Mouse (Mus musculus): ENCODE results near the gene Topaz1. TPM values are rescaled to one million over a fixed set of nuclear protein-coding genes. Genes with fewer than 3 reads are reported as not detected.
"Not testable (repeated sequence)": the region's sequence is repeated elsewhere in the genome, so short reads cannot be mapped to it uniquely, and the experiment has no call there.

The Topaz1 gene
- polyA plus RNA-seq, 1 experiment from 2014 or later, result not detected

DNA sequence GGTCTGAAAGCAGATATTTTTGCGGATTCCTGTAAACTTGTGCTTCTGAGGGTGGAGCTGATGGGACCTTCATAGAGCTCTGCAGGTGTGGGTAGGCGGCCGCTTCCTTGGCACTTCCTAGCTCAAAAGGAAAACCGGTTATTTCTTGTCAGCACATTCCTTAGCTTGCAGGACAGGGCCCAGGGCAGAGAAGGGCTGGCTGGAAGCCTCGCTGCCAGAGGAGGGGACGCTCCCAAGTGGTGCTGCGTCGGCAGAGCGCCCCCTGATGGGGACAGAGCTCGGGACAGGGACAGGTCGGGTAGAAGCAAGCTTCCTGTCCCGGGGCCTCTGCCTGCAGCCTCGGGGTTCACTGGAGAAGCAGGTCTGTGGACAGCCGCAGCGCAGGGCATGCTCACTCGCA is 90.5 kb downstream of the Topaz1 start:
- ChIA-PET CTCF (interaction anchor here (1.2 kb wide), 1 partner anchor 13 kb away, joined by 3 read pairs; no protein-coding TSS in a partner anchor), POLR2A (interaction anchor here (0.6 kb wide), 1 partner anchor 14 kb away, joined by 4 read pairs; no protein-coding TSS in a partner anchor)
- TF ChIP-seq CTCF (IDR thresholded peaks at IDR 0.05), result no peak
- no peak for DNase-seq (ENCODE audit: low read depth, low spot score)
- H3K27me3 ChIP-seq, result no peaks in the 10 kb centered on the region
- ATAC-seq, result no peak
- in situ Hi-C loops (cut with MboI; ENCODE audit: low pct_unique_long_range_greater_than_20kb), result no loop called here

DNA sequence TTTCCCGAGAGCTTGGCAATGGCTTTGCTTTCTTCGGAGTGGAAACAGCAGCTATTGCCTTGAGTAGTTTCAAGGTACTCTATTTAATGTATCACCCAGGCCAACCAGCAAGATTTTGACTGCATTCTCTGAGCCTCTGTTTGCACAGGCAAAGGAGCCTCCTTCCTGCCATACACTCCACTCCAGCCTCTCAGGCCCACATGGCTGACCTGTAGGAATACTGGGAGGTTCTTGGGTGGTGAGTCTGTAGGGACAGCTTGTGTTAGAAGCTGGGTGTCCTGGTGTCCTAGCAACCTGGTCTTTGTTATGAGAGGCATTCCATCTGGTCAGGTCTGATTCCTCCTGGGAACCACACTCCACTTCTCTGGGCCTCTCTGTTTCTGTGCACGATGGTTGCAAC is 96.6 kb downstream of the Topaz1 start, which contains the start of gene Gm35549:
Gm35549 (minus strand) TSS at position 276 of the 400 bp plus-strand sequence.
- no peak for TF ChIP-seq CTCF (IDR thresholded peaks at IDR 0.05)
- ChIA-PET CTCF (interaction anchor here (1.2 to 1.3 kb wide), 2 partner anchors 22 to 28 kb away, joined by 3 to 4 read pairs; no protein-coding TSS in a partner anchor), POLR2A (no interaction called here)
- DNase-seq (ENCODE audit: low read depth, low spot score), result no peak
- H3K27me3 ChIP-seq, result no peaks in the 10 kb centered on the region
- no peak for ATAC-seq
- in situ Hi-C loops (cut with MboI; ENCODE audit: low pct_unique_long_range_greater_than_20kb), result no loop called here

DNA sequence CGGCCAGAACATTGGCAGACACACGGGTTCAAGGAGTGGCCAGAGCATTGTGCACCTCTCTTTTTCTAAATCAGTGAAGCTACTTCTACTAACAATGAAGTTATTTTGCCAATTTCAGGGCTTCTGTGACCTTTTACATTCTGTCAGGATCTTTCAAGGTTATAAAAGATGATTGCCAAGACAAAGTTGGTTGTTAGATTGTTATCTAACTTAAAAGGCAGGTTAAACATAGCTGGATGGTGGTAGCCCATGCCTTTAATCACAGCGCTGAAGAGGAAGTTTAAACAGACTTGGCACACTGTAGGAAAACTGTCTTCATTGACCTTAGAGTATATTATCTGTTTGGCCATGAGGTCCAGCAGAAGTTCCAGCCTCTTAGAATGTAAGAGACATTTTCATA is 98.5 kb downstream of the Topaz1 start:
- DNase-seq (ENCODE audit: low read depth, low spot score) (no peak), ATAC-seq (no peak)
- in situ Hi-C loops (cut with MboI; ENCODE audit: low pct_unique_long_range_greater_than_20kb), result no loop called here
- no peak for TF ChIP-seq CTCF (IDR thresholded peaks at IDR 0.05)
- H3K27me3 ChIP-seq, result no peaks in the 10 kb centered on the region
- ChIA-PET CTCF (interaction anchor here (0.6 to 1.4 kb wide), 3 partner anchors 17 to 36 kb away, joined by 3 read pairs; no protein-coding TSS in a partner anchor), POLR2A (no interaction called here)

DNA sequence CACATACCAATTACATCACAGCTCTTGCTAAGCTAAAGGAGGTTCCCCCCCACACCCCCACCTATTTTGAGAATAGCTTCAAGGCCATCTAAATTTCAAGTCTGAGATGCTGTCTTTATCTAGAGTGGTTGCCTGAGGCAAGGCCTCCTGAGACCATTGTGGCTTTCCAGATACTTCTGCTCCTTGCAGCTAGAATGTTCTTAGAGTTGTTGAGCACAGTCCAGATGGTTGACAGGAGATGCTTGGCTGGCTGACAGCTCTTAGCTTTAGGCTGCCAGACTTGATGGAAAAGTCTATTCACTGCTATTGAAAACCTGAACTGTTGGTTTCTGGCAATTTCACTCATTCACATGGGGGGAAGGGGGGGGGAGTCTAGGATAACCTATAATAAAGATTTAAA is 99.0 kb downstream of the Topaz1 start:
- TF ChIP-seq CTCF (IDR thresholded peaks at IDR 0.05), result no peak
- ChIA-PET CTCF (interaction anchor here (1.0 to 1.4 kb wide), 2 partner anchors 16 to 32 kb away, joined by 3 read pairs; no protein-coding TSS in a partner anchor), POLR2A (no interaction called here)
- in situ Hi-C loops (cut with MboI; ENCODE audit: low pct_unique_long_range_greater_than_20kb), result no loop called here
- H3K27me3 ChIP-seq, result no peaks in the 10 kb centered on the region
- DNase-seq (ENCODE audit: low read depth, low spot score) (no peak), ATAC-seq (no peak)

DNA sequence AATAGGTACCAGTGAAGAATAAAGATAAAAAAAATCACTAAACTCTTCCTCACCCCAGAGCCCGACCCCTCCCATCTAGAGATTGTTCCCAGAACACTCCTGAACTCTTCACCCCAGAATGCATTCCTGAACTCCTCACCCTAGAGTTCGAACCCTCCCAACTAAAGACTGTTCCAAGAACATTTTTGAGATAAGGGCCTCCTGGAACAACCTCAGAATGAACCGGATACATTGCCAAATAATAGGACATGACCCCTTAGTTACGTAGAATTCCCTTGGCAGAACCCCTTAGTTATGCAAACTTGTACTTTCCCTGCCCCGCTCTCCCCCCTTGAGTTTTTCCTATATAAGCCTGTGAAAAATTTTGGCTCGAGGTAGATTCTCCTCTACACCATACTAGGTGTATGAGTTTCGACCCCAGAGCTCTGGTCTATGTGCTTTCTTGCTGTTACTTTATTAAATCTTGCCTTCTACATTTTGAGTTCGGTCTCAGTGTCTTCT is 100.7 kb downstream of the Topaz1 start:
- DNase-seq (ENCODE audit: low read depth, low spot score); ATAC-seq; POLR2A ChIA-PET; CTCF ChIA-PET; in situ Hi-C loops (cut with MboI; ENCODE audit: low pct_unique_long_range_greater_than_20kb); H3K27me3 ChIP-seq: not testable (repeated sequence)

Other genes starting within 250 kb of the Topaz1 start
- gene Tcaim, start 58.2 kb downstream of the Topaz1 start, polyA plus RNA-seq (2021), result 9.3 TPM
- gene Gm35549, start 96.7 kb downstream of the Topaz1 start, polyA plus RNA-seq (2021), result 0.82 TPM
- 53.2 TPM for gene Zfp445, start 118.7 kb downstream of the Topaz1 start, polyA plus RNA-seq (2021)
- 5.3 TPM for gene Zkscan7, start 138.3 kb downstream of the Topaz1 start, polyA plus RNA-seq (2021)
- 3.2 TPM for gene Zfp105, start 175.7 kb downstream of the Topaz1 start, polyA plus RNA-seq (2021)
- 18.6 TPM for gene 1110059G10Rik, start 203.7 kb downstream of the Topaz1 start, polyA plus RNA-seq (2021)
- 14.0 TPM for gene Kif15, start 203.7 kb downstream of the Topaz1 start, polyA plus RNA-seq (2021)

Measured in Patski (cell line).